Mouse (Mus musculus): ENCODE measurements around the gene Slc7a7. TPM values are rescaled to one million over a fixed set of nuclear protein-coding genes. Genes with fewer than 3 reads are reported as not detected.

Slc7a7 gene
- total and polyA plus RNA-seq, 3 experiments, result 4.6 to 22.0 (median 5.1) TPM

- H3K27ac ChIP-seq, result no peak overlapping the region
- intact Hi-C loops (cut with DNase I), result no loop called here
- no peak for TF ChIP-seq EP300 (IDR thresholded peaks at IDR 0.05; ENCODE audit: insufficient read depth, low read depth, low read length)
- TF ChIP-seq POLR2A (IDR thresholded peaks at IDR 0.05; ENCODE audit: insufficient read depth, low read depth, low read length), result no peak
- no peak for TF ChIP-seq CTCF (IDR thresholded peaks at IDR 0.05)
- H3K27me3 ChIP-seq (ENCODE audit: control insufficient read depth, insufficient read depth, low read length), result no peaks in the 10 kb centered on the region
- no peaks in the 10 kb centered on the region for H3K79me2 ChIP-seq (replicated peaks; ENCODE audit: control insufficient read depth, insufficient read depth, low read length)
- no peaks in the 10 kb centered on the region for H3K4me1 ChIP-seq (ENCODE audit: control insufficient read depth, insufficient read depth, low read length)
- no peak overlapping the region for H3K4me3 ChIP-seq
- H3K36me3 ChIP-seq (ENCODE audit: control insufficient read depth, insufficient read depth, low read length), result no peaks in the 10 kb centered on the region
- H3K9ac ChIP-seq (ENCODE audit: low read depth, low read length), result no peak overlapping the region
- 76% methylated on average over 2 of the region's 2 CpGs for WGBS
- DNase-seq, result no peak
Observed at GRCm38 (mm10) chr14:54421014-54421413, 3.4 kb upstream of the Slc7a7 start.

- H3K4me3 ChIP-seq, result no peak overlapping the region
Observed at GRCm38 (mm10) chr14:54416830-54417229, 750 bp downstream of the Slc7a7 start.

GRCm38 (mm10) chr14:54416229-54416775 is 1.3 kb downstream of the Slc7a7 start:
- Histone ChIP-seq H3K79me2 (replicated peaks; ENCODE audit: control insufficient read depth, insufficient read depth, low read length) (no peaks in the 10 kb centered on the region), H3K4me1 (ENCODE audit: control insufficient read depth, insufficient read depth, low read length) (0 out of 2 replicates have a peak, but pooled peaks cover 1% of the 10 kb centered on the region), H3K4me3 (no peak overlapping the region), H3K36me3 (ENCODE audit: control insufficient read depth, insufficient read depth, low read length) (no peaks in the 10 kb centered on the region), H3K27ac (no peak overlapping the region), H3K9ac (ENCODE audit: low read depth, low read length) (no peak overlapping the region), H3K27me3 (ENCODE audit: control insufficient read depth, insufficient read depth, low read length) (no peaks in the 10 kb centered on the region)
- no peak for TF ChIP-seq CTCF (IDR thresholded peaks at IDR 0.05)
- TF ChIP-seq POLR2A (IDR thresholded peaks at IDR 0.05; ENCODE audit: insufficient read depth, low read depth, low read length), result no peak
- no peak for TF ChIP-seq EP300 (IDR thresholded peaks at IDR 0.05; ENCODE audit: insufficient read depth, low read depth, low read length)
- WGBS, result 86% methylated on average over 5 of the region's 5 CpGs
- intact Hi-C loops (cut with DNase I), result no loop called here
- no peak for DNase-seq

More at GRCm38 (mm10) chr14:54416830-54417229, 750 bp downstream of the Slc7a7 start:
- Histone ChIP-seq H3K27ac (no peak overlapping the region), H3K36me3 (ENCODE audit: control insufficient read depth, insufficient read depth, low read length) (no peaks in the 10 kb centered on the region), H3K79me2 (replicated peaks; ENCODE audit: control insufficient read depth, insufficient read depth, low read length) (no peaks in the 10 kb centered on the region), H3K4me1 (ENCODE audit: control insufficient read depth, insufficient read depth, low read length) (0 out of 2 replicates have a peak, but pooled peaks cover 1% of the 10 kb centered on the region), H3K9ac (ENCODE audit: low read depth, low read length) (no peak overlapping the region), H3K27me3 (ENCODE audit: control insufficient read depth, insufficient read depth, low read length) (no peaks in the 10 kb centered on the region)
- DNase-seq, result no peak
- WGBS, result 81% methylated on average over 4 of the region's 4 CpGs
- TF ChIP-seq POLR2A (IDR thresholded peaks at IDR 0.05; ENCODE audit: insufficient read depth, low read depth, low read length), result no peak
- TF ChIP-seq EP300 (IDR thresholded peaks at IDR 0.05; ENCODE audit: insufficient read depth, low read depth, low read length), result no peak
- no peak for TF ChIP-seq CTCF (IDR thresholded peaks at IDR 0.05)
- intact Hi-C loops (cut with DNase I), result no loop called here

- H3K9ac ChIP-seq (ENCODE audit: low read depth, low read length), result no peak overlapping the region
- no peak overlapping the region for H3K27ac ChIP-seq
- DNase-seq, result no peak
- no peaks in the 10 kb centered on the region for H3K27me3 ChIP-seq (ENCODE audit: control insufficient read depth, insufficient read depth, low read length)
- WGBS, result 44% methylated on average over 13 of the region's 13 CpGs
- no peaks in the 10 kb centered on the region for H3K79me2 ChIP-seq (replicated peaks; ENCODE audit: control insufficient read depth, insufficient read depth, low read length)
- peaks cover 1% of the 10 kb centered on the region; the same call in 1 of the 2 replicates for H3K4me1 ChIP-seq (ENCODE audit: control insufficient read depth, insufficient read depth, low read length)
- TF ChIP-seq CTCF (IDR thresholded peaks at IDR 0.05), result no peak
- TF ChIP-seq POLR2A (IDR thresholded peaks at IDR 0.05; ENCODE audit: insufficient read depth, low read depth, low read length), result no peak
- TF ChIP-seq EP300 (IDR thresholded peaks at IDR 0.05; ENCODE audit: insufficient read depth, low read depth, low read length), result no peak
- no peak overlapping the region for H3K4me3 ChIP-seq
- intact Hi-C loops (cut with DNase I), result no loop called here
- H3K36me3 ChIP-seq (ENCODE audit: control insufficient read depth, insufficient read depth, low read length), result no peaks in the 10 kb centered on the region
Observed at GRCm38 (mm10) chr14:54415241-54416020, 2.1 kb downstream of the Slc7a7 start.

GRCm38 (mm10) chr14:54413877-54414700 is 3.5 kb downstream of the Slc7a7 start:
- intact Hi-C loops (cut with DNase I), result loop anchor here (2.0 to 5.0 kb wide), 2 partner anchors 52 to 185 kb away; partner anchors contain the start of gene Oxa1l
- DNase-seq, result peak; percentile 48 to 53
- WGBS, result 36% methylated on average over 18 of the region's 18 CpGs
- H3K27me3 ChIP-seq (ENCODE audit: control insufficient read depth, insufficient read depth, low read length), result no peaks in the 10 kb centered on the region
- H3K4me3 ChIP-seq, result peak overlapping the region; percentile 37
- no peaks in the 10 kb centered on the region for H3K79me2 ChIP-seq (replicated peaks; ENCODE audit: control insufficient read depth, insufficient read depth, low read length)
- TF ChIP-seq POLR2A (IDR thresholded peaks at IDR 0.05; ENCODE audit: insufficient read depth, low read depth, low read length) (no peak), EP300 (IDR thresholded peaks at IDR 0.05; ENCODE audit: insufficient read depth, low read depth, low read length) (no peak), CTCF (IDR thresholded peaks at IDR 0.05) (no peak)
- peak overlapping the region; percentile 35 for H3K9ac ChIP-seq (ENCODE audit: low read depth, low read length)
- H3K4me1 ChIP-seq (ENCODE audit: control insufficient read depth, insufficient read depth, low read length), result peaks cover 3% of the 10 kb centered on the region; the same call in 1 of the 2 replicates
- H3K27ac ChIP-seq, result peak overlapping the region; percentile 39
- no peaks in the 10 kb centered on the region for H3K36me3 ChIP-seq (ENCODE audit: control insufficient read depth, insufficient read depth, low read length)

Measured in heart, adult 2 months (tissue).